Mouse (Mus musculus) C2C12 (cell line): ENCODE results near the gene Nupr1l.

ENCODE experiments used
- CEBPB ChIP-seq: IDR thresholded peaks from one replicate; pipeline ENCODE4 v1.6.1; 2011; ENCODE audit warnings: low read depth, mild to moderate bottlenecking, control low read depth, moderate library complexity
- CTCF ChIP-seq: IDR thresholded peaks from one replicate; pipeline ENCODE4 v1.5.1; 2011; ENCODE audit not compliant: control insufficient read depth, insufficient read depth, insufficient read length
- FOSL1 ChIP-seq: IDR thresholded peaks from one replicate; pipeline ENCODE4 v1.8.0; 2011; ENCODE audit warnings: mild to moderate bottlenecking, low read length; ENCODE audit not compliant: poor library complexity, insufficient read depth, severe bottlenecking
- MAX ChIP-seq: IDR thresholded peaks from one replicate; pipeline ENCODE4 v1.6.1; 2011; ENCODE audit warnings: mild to moderate bottlenecking, control low read depth
- MYOD1 ChIP-seq: IDR thresholded peaks from one replicate; pipeline ENCODE4 v1.6.1; 2011; ENCODE audit warnings: low read depth; ENCODE audit not compliant: control insufficient read depth, insufficient read length
- MYOG ChIP-seq: IDR thresholded peaks from one replicate; pipeline ENCODE4 v1.6.1; 2011; ENCODE audit not compliant: control insufficient read depth, insufficient read length; ENCODE audit errors: extremely low read depth
- USF1 ChIP-seq: IDR thresholded peaks from one replicate; pipeline ENCODE4 v1.6.1; 2011; ENCODE audit warnings: low read depth, mild to moderate bottlenecking, control low read depth, moderate library complexity

- TF ChIP-seq CTCF (no peak), CEBPB (no peak), MAX (no peak), MYOD1 (no peak), USF1 (no peak), FOSL1 (no peak), MYOG (no peak)
These were observed 28.6 kb downstream of the Nupr1l start for GRCm38 (mm10) chr5:129936941-129937340.
